Mouse (Mus musculus) kidney, embryonic 15.5 days (tissue): ENCODE data around the gene Snx6. TPM values are rescaled to one million over a fixed set of nuclear protein-coding genes. Genes with fewer than 3 reads are reported as not detected.
A peak's percentile ranks its signal among the peaks of the same experiment; 100 is the strongest.
"Not testable (repeated sequence)": the region's sequence is repeated elsewhere in the genome, so short reads cannot be mapped to it uniquely, and the experiment has no call there.

ENCODE experiments used
- ATAC-seq: fragments of 200-750 bp; cut with Nextera tagmentation; replicated peaks from 2 replicates; pipeline ENCODE4 v1.8.0; 2017; ENCODE audit warnings: moderate TSS enrichment; ENCODE audit not compliant: low FRiP score
- H3K27ac ChIP-seq: fragments of 300-500 bp; sonication (generic); 2 replicates; pipeline ENCODE4 v1.5.1; 2015; ENCODE audit warnings: mild to moderate bottlenecking, inconsistent platforms
- H3K27me3 ChIP-seq: fragments of 300-500 bp; sonication (generic); 2 replicates; pipeline ENCODE4 v1.6.1; 2015; ENCODE audit warnings: inconsistent platforms
- H3K36me3 ChIP-seq: fragments of 300-500 bp; sonication (generic); 2 replicates; pipeline ENCODE4 v1.6.1; 2015; ENCODE audit warnings: inconsistent platforms
- H3K4me1 ChIP-seq: fragments of 300-500 bp; sonication (generic); 2 replicates; pipeline ENCODE4 v1.6.1; 2015; ENCODE audit warnings: inconsistent platforms
- H3K4me2 ChIP-seq: fragments of 300-500 bp; sonication (generic); 2 replicates; pipeline ENCODE4 v1.6.1; 2015; ENCODE audit warnings: moderate library complexity, mild to moderate bottlenecking, inconsistent platforms
- H3K4me3 ChIP-seq: fragments of 300-500 bp; sonication (generic); replicated peaks from 2 replicates; pipeline ENCODE4 v1.5.1; 2015; ENCODE audit warnings: mild to moderate bottlenecking, inconsistent platforms
- H3K9ac ChIP-seq: fragments of 300-500 bp; sonication (generic); 2 replicates; pipeline ENCODE4 v1.6.1; 2015; ENCODE audit warnings: mild to moderate bottlenecking, inconsistent platforms
- H3K9me3 ChIP-seq: fragments of 300-500 bp; sonication (generic); replicated peaks from 2 replicates; pipeline ENCODE4 v1.6.1; 2016; ENCODE audit warnings: inconsistent platforms
- WGBS: fragments of 180-500 bp; shearing (Covaris S2); methylation state at CpG from one replicate; pipeline ENCODE4 v1.1.7; 2015; ENCODE audit warnings: mixed read lengths; 5-methylcytosine and 5-hydroxymethylcytosine counted together
- polyA plus RNA-seq: library from polyadenylated mRNA; unstranded; fragments of >200 nt; fragmentation: Nextera tagmentation; extraction: Ambion mirVana; gene quantifications from 2 replicates; pipeline ENCODE4 v1.2.1, GENCODE M21; 2015

Snx6 gene
- polyA plus RNA-seq, 1 experiment from 2014 or later = 186 TPM

- not testable (repeated sequence) for H3K27me3 ChIP-seq, H3K27ac ChIP-seq, H3K9ac ChIP-seq, H3K9me3 ChIP-seq, H3K4me2 ChIP-seq, H3K4me1 ChIP-seq, H3K4me3 ChIP-seq, H3K36me3 ChIP-seq
- ATAC-seq = peak; percentile 94
- WGBS = no CpG with 5 or more reads among the region's 56 CpGs
These were observed 76.4 kb downstream of the Snx6 start for GRCm38 (mm10) chr12:54718871-54719786.

- not testable (repeated sequence) for H3K27ac ChIP-seq, H3K9ac ChIP-seq, H3K36me3 ChIP-seq, H3K4me2 ChIP-seq, H3K4me1 ChIP-seq, H3K4me3 ChIP-seq, H3K27me3 ChIP-seq, ATAC-seq, H3K9me3 ChIP-seq
- 79% methylated on average over 7 of the region's 11 CpGs for WGBS
These were observed 78.0 kb downstream of the Snx6 start for GRCm38 (mm10) chr12:54717516-54717915.

DNA sequence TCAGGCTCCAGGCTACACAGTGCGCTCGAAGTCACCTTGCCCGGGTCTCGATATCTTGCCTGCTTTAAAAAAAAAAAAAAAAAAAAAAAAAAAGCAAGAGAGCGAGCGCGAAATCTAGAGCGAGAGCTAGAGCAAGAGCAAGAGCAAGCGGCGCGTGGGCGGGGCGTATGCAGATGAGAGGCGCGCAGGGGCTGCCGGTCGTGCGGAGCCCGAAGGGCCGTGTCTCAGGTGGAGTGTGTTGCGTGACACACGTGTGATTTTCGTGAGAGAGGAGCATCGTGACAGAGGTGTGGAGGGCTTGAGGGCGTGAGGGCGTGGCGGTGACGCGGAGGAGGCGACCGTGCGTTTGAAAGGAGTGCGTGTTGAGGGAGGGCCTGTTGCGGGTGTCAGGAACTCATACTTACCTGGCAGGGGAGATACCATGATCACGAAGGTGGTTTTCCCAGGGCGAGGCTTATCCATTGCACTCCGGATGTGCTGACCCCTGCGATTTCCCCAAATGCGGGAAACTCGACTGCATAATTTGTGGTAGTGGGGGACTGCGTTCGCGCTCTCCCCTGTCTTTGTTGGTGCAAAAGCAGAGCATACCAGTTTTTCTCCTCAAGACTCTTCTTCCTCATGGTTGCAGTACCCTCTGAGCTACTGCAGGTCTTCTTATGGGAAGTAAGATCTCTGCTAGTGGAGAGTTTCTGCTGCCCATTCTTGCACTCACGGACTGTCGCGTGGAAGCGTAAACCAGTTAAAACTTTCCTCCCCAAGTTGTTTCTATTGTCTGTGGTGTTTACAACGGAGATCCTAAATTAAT, 81.5 kb downstream of the Snx6 start:
- not testable (repeated sequence) for H3K9ac ChIP-seq, H3K9me3 ChIP-seq, H3K27ac ChIP-seq, H3K4me2 ChIP-seq, H3K27me3 ChIP-seq, H3K4me3 ChIP-seq, H3K36me3 ChIP-seq, H3K4me1 ChIP-seq
- peak; percentile 69 for ATAC-seq
- 0% methylated on average over 4 of the region's 48 CpGs for WGBS

GRCm38 (mm10) chr12:54710494-54710879, 85.0 kb downstream of the Snx6 start:
- not testable (repeated sequence) for H3K27me3 ChIP-seq, H3K4me1 ChIP-seq, H3K9me3 ChIP-seq, H3K9ac ChIP-seq, H3K36me3 ChIP-seq, H3K4me2 ChIP-seq, H3K4me3 ChIP-seq
- peak; percentile 91 for ATAC-seq
- WGBS = 1% methylated on average over 4 of the region's 8 CpGs
- H3K27ac ChIP-seq = peak overlapping the region; percentile 64; the same call in 1 of the 2 replicates

GRCm38 (mm10) chr12:54709691-54710493, 85.6 kb downstream of the Snx6 start:
- not testable (repeated sequence) for H3K9ac ChIP-seq, H3K27me3 ChIP-seq, H3K27ac ChIP-seq, H3K36me3 ChIP-seq, H3K4me1 ChIP-seq, H3K9me3 ChIP-seq
- peak; percentile 41 for ATAC-seq
- H3K4me3 ChIP-seq = 0 out of 2 replicates have a peak overlapping the region, but pooled peaks have one; percentile 22
- 0% methylated on average over 13 of the region's 44 CpGs for WGBS
- 0 out of 2 replicates have a peak overlapping the region, but pooled peaks have one; percentile 27 for H3K4me2 ChIP-seq

GRCm38 (mm10) chr12:54699394-54699793, 96.1 kb downstream of the Snx6 start:
- Histone ChIP-seq H3K36me3 (no peaks in the 10 kb centered on the region), H3K4me2 (no peak overlapping the region), H3K4me3 (no peak overlapping the region), H3K27me3 (0 out of 2 replicates have a peak, but pooled peaks cover 2% of the 10 kb centered on the region), H3K9ac (no peak overlapping the region), H3K4me1 (peaks cover 6% of the 10 kb centered on the region), H3K27ac (no peak overlapping the region), H3K9me3 (no peaks in the 10 kb centered on the region)
- no peak for ATAC-seq
- 77% methylated on average over 7 of the region's 7 CpGs for WGBS

GRCm38 (mm10) chr12:54697791-54698250, 97.7 kb downstream of the Snx6 start:
- Histone ChIP-seq H3K9ac (no peak overlapping the region), H3K27me3 (0 out of 2 replicates have a peak, but pooled peaks cover 2% of the 10 kb centered on the region), H3K4me2 (no peak overlapping the region), H3K4me3 (no peak overlapping the region), H3K9me3 (no peaks in the 10 kb centered on the region), H3K4me1 (peaks cover 7% of the 10 kb centered on the region), H3K36me3 (peaks cover under 1% of the 10 kb centered on the region; the same call in 1 of the 2 replicates), H3K27ac (peak overlapping the region; percentile 77; the same call in 1 of the 2 replicates)
- 42% methylated on average over 6 of the region's 6 CpGs for WGBS
- ATAC-seq = no peak

GRCm38 (mm10) chr12:54697003-54697597, 98.4 kb downstream of the Snx6 start:
- Histone ChIP-seq H3K4me3 (no peak overlapping the region), H3K27me3 (0 out of 2 replicates have a peak, but pooled peaks cover under 1% of the 10 kb centered on the region), H3K4me2 (no peak overlapping the region), H3K4me1 (peaks cover 7% of the 10 kb centered on the region), H3K27ac (peak overlapping the region; percentile 77), H3K9ac (no peak overlapping the region), H3K36me3 (peaks cover 8% of the 10 kb centered on the region), H3K9me3 (no peaks in the 10 kb centered on the region)
- WGBS = 8% methylated on average over 7 of the region's 7 CpGs
- no peak for ATAC-seq

Other genes starting within 250 kb of the Snx6 start
- gene Sptssa, start 139.1 kb downstream of the Snx6 start, polyA plus RNA-seq = 192 and 214 TPM in 2 replicates
- gene Eapp, start 99.8 kb downstream of the Snx6 start, polyA plus RNA-seq = 61.6 and 63.3 TPM in 2 replicates
- gene Cfl2, start 67.2 kb upstream of the Snx6 start, polyA plus RNA-seq = 192 and 207 TPM in 2 replicates
- gene Gm20403, start 190.8 kb upstream of the Snx6 start, polyA plus RNA-seq = not detected in 2 replicates
- 25.8 and 26.7 TPM in 2 replicates for gene Baz1a, start 218.6 kb upstream of the Snx6 start, polyA plus RNA-seq